Mouse (Mus musculus): Measurements from ENCODE around the gene Astn2.

GRCm38 (mm10) chr4:65684401-65684800 is 720.0 kb downstream of the Astn2 start:
- TF ChIP-seq CTCF (conservative IDR thresholded peaks at IDR 0.05; ENCODE audit: low read length) (no peak), POU5F1 (IDR thresholded peaks at IDR 0.05; ENCODE audit: borderline replicate concordance, low read length) (no peak)

Measured in E14TG2a.4 (cell line).